Mouse (Mus musculus) midbrain, embryonic 14.5 days (tissue): ENCODE measurements around the gene Olfr150. TPM values are rescaled to one million over a fixed set of nuclear protein-coding genes. Genes with fewer than 3 reads are reported as not detected.

Source experiments
- polyA plus RNA-seq: library from polyadenylated mRNA; unstranded; fragments of >200 nt; fragmentation: Nextera tagmentation; extraction: Ambion mirVana; gene quantifications from 2 replicates; pipeline ENCODE4 v1.2.1, GENCODE M21; 2014

Gene Olfr150
- polyA plus RNA-seq, 1 experiment from 2014 or later, result not detected

Other genes with a start within 250 kb of the Olfr150 start
- gene Olfr44, start 237.0 kb upstream of the Olfr150 start, polyA plus RNA-seq, result not detected in 2 replicates
- gene Olfr957, start 215.2 kb upstream of the Olfr150 start, polyA plus RNA-seq, result not detected in 2 replicates
- not detected in 2 replicates for gene Olfr958, start 176.9 kb upstream of the Olfr150 start, polyA plus RNA-seq
- gene Olfr959, start 155.4 kb upstream of the Olfr150 start, polyA plus RNA-seq, result not detected in 2 replicates
- 127 and 131 TPM in 2 replicates for gene AW551984, start 126.6 kb upstream of the Olfr150 start, polyA plus RNA-seq
- not detected in 2 replicates for gene Olfr148, start 120.3 kb upstream of the Olfr150 start, polyA plus RNA-seq
- not detected in 2 replicates for gene Olfr960, start 109.6 kb upstream of the Olfr150 start, polyA plus RNA-seq
- not detected in 2 replicates for gene Olfr961, start 85.9 kb upstream of the Olfr150 start, polyA plus RNA-seq
- gene Olfr963, start 63.8 kb upstream of the Olfr150 start, polyA plus RNA-seq, result not detected in 2 replicates
- 0.12 TPM in 1 of 2 replicates, not detected in the other for gene Olfr149, start 23.9 kb upstream of the Olfr150 start, polyA plus RNA-seq
- not detected in 2 replicates for gene Olfr965, start 19.6 kb upstream of the Olfr150 start, polyA plus RNA-seq
- not detected in 2 replicates for gene Olfr967, start 15.3 kb downstream of the Olfr150 start, polyA plus RNA-seq
- not detected in 2 replicates for gene Olfr968, start 52.3 kb downstream of the Olfr150 start, polyA plus RNA-seq
- not detected in 2 replicates for gene Olfr969, start 60.0 kb downstream of the Olfr150 start, polyA plus RNA-seq
- gene Olfr970, start 77.9 kb downstream of the Olfr150 start, polyA plus RNA-seq, result not detected in 2 replicates
- not detected in 2 replicates for gene Olfr971, start 105.9 kb downstream of the Olfr150 start, polyA plus RNA-seq
- gene Olfr972, start 135.4 kb downstream of the Olfr150 start, polyA plus RNA-seq, result not detected in 2 replicates
- not detected in 2 replicates for gene Olfr229, start 176.4 kb downstream of the Olfr150 start, polyA plus RNA-seq
- not detected in 2 replicates for gene Olfr974, start 206.5 kb downstream of the Olfr150 start, polyA plus RNA-seq
- gene Olfr975, start 221.1 kb downstream of the Olfr150 start, polyA plus RNA-seq, result not detected in 2 replicates
- not detected in 2 replicates for gene Olfr976, start 230.2 kb downstream of the Olfr150 start, polyA plus RNA-seq